Mouse (Mus musculus): ENCODE measurements at regions not wholly inside any gene's neighbourhood (a gene's known extent, or its start where the extent isn't known, plus 50 kb on each side); places are given as distances from the start of the nearest gene placed in this dataset.

DNA sequence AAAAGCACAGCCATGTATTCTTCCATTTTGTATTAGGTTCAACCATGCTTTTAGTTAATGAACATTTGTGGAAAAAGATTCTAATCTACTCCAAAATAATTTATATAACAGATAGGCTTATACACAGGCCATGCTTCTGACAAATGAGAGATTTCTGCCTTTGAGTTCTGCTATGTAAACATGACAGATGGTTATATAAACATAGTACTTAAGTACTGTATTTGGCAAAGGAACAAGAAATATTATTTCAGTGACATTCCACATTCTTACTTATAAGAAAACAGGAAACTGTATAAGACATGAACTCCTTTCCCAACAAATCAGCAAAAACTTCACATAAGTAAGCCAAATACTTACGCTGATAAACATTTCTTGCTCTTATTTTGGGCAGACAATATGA is 683.5 kb upstream of the Nr2f1 start:
- TF ChIP-seq CTCF (IDR thresholded peaks at IDR 0.05; ENCODE audit: low read depth, low read length) (no peak), POLR2AphosphoS5 (IDR thresholded peaks at IDR 0.05; ENCODE audit: insufficient replicate concordance, low read depth, low read length) (no peak), GATA1 (IDR thresholded peaks at IDR 0.05; ENCODE audit: borderline replicate concordance, low read length) (no peak), TAL1 (conservative IDR thresholded peaks at IDR 0.05; ENCODE audit: low read depth, low read length) (no peak), GATA2 (IDR thresholded peaks at IDR 0.05; ENCODE audit: borderline replicate concordance, low read depth, low read length) (no peak)
